Mouse (Mus musculus) liver, adult 2 months (tissue): ENCODE results near the gene Ubr7. TPM values are rescaled to one million over a fixed set of nuclear protein-coding genes. Genes with fewer than 3 reads are reported as not detected.
A peak's percentile ranks its signal among the peaks of the same experiment; 100 is the strongest.

Experiments
- DNase-seq: peaks from one replicate; pipeline ENCODE4 v3.0.0-alpha.2; 2011; ENCODE audit warnings: low read depth, low spot score; ENCODE audit errors: extremely low read depth
- H3K27ac ChIP-seq: fragments of 200-500 bp; replicated peaks from 2 replicates; pipeline ENCODE4 v1.5.1; 2012; ENCODE audit warnings: low read depth, mild to moderate bottlenecking, control low read depth, inconsistent platforms, low read length; ENCODE audit not compliant: insufficient read depth
- H3K27me3 ChIP-seq: fragments of 200-500 bp; 2 replicates; pipeline ENCODE4 v1.6.1; 2012; ENCODE audit warnings: mild to moderate bottlenecking, moderate library complexity, low read length, inconsistent platforms; ENCODE audit not compliant: control insufficient read depth, insufficient read depth
- H3K36me3 ChIP-seq: fragments of 200-500 bp; 2 replicates; pipeline ENCODE4 v1.6.1; 2012; ENCODE audit warnings: low read length, inconsistent platforms; ENCODE audit not compliant: control insufficient read depth, insufficient read depth
- H3K4me1 ChIP-seq: fragments of 200-500 bp; 2 replicates; pipeline ENCODE4 v1.6.1; 2011; ENCODE audit warnings: low read length; ENCODE audit not compliant: control insufficient read depth, insufficient read depth
- H3K4me3 ChIP-seq: fragments of 200-500 bp; 2 replicates; pipeline ENCODE4 v1.5.1; 2011; ENCODE audit warnings: low read depth, mild to moderate bottlenecking, control low read depth, low read length, moderate library complexity; ENCODE audit not compliant: insufficient read depth
- H3K79me2 ChIP-seq: fragments of 200-500 bp; 2 replicates; pipeline ENCODE4 v1.6.1; 2012; ENCODE audit warnings: inconsistent platforms, mild to moderate bottlenecking, low read length, moderate library complexity; ENCODE audit not compliant: control insufficient read depth, insufficient read depth
- H3K9ac ChIP-seq: fragments of 200-500 bp; 2 replicates; pipeline ENCODE4 v1.6.1; 2012; ENCODE audit warnings: low read depth, mild to moderate bottlenecking, control low read depth, inconsistent platforms, low read length
- CTCF ChIP-seq: fragments of 200-500 bp; IDR thresholded peaks from 2 replicates; pipeline ENCODE4 v1.5.1; 2011; ENCODE audit warnings: low read depth, low read length, control low read depth
- POLR2A ChIP-seq: fragments of 200-500 bp; IDR thresholded peaks from 2 replicates; pipeline ENCODE4 v1.6.1; 2011; ENCODE audit warnings: low read length, control low read depth; ENCODE audit not compliant: insufficient read depth; ENCODE audit errors: extremely low read depth
- WGBS: fragments of 180-500 bp; shearing (Covaris S2); methylation state at CpG from one replicate; pipeline ENCODE4 v1.1.7; 2018; 5-methylcytosine and 5-hydroxymethylcytosine counted together
- polyA plus RNA-seq: library from polyadenylated mRNA; depleted of rRNA; stranded (reverse); fragments of >200 nt; gene quantifications from 2 replicates; pipeline ENCODE4 v1.2.3, GENCODE M21; 2012
- total RNA-seq: library from RNA; depleted of rRNA; stranded (reverse); fragments of >200 nt; gene quantifications from 2 replicates; pipeline ENCODE4 v1.2.3, GENCODE M21; 2014

Ubr7 gene
- total and polyA plus RNA-seq, 2 experiments: 6.0 to 15.3 TPM

GRCm38 (mm10) chr12:102771601-102772000 is 13.8 kb downstream of the Ubr7 start:
- WGBS: 91% methylated on average over 8 of the region's 8 CpGs
- peaks cover 52% of the 10 kb centered on the region for H3K36me3 ChIP-seq
- no peak for TF ChIP-seq POLR2A

DNA sequence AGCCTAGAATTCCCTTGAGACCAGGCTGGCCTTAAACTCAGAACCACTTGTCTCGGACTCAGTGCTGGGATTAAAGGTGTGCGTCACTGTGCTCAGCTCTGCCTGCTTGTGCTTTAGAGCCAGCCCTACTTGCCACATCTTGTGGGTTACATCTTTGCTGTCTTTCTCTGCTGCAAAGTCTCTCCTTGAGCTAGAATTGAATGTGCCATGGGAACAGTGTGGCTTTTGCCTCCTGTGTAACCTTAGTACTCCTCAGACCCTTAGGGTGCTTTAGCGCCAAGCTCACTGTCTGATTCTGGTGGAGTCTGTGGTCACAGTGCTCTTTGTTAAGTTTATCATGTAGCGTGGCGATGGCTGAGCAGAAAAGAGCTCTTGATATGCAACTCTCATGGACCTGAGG is 14.9 kb downstream of the Ubr7 start:
- Histone ChIP-seq H3K79me2 (no peaks in the 10 kb centered on the region), H3K27me3 (no peaks in the 10 kb centered on the region), H3K27ac (no peak overlapping the region), H3K9ac (no peak overlapping the region), H3K4me1 (no peaks in the 10 kb centered on the region), H3K4me3 (no peak overlapping the region), H3K36me3 (peaks cover 47% of the 10 kb centered on the region)
- no peak for DNase-seq
- over 99% methylated on average over 5 of the region's 5 CpGs for WGBS
- TF ChIP-seq POLR2A (no peak), CTCF (no peak)

More at GRCm38 (mm10) chr12:102771601-102772000, 13.8 kb downstream of the Ubr7 start:
- H3K9ac ChIP-seq: no peak overlapping the region
- H3K27ac ChIP-seq: no peak overlapping the region
- no peaks in the 10 kb centered on the region for H3K4me1 ChIP-seq
- no peak overlapping the region for H3K4me3 ChIP-seq
- no peaks in the 10 kb centered on the region for H3K79me2 ChIP-seq
- no peaks in the 10 kb centered on the region for H3K27me3 ChIP-seq
- DNase-seq: no peak

DNA sequence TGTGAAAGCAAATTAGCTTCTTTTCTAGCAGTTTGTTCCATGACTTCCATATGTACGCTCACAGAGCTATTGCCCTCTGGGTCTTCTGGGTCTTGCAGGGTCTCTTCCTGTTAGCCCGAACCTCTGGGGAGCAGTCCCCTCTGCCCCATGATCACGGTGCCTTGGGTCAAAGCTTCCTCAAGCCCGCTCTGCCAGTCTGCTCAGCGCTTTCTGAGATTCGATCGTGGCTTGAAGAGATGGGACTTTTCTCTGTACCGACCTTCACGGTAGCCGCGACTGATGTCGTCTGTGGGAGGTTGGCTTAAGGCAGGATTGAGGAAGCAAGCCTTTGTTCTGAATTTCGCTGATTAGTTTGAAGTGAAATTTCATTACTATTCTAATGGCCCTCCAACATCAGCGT is 18.3 kb downstream of the Ubr7 start:
- no peaks in the 10 kb centered on the region for H3K27me3 ChIP-seq
- H3K79me2 ChIP-seq: no peaks in the 10 kb centered on the region
- 91% methylated on average over 14 of the region's 14 CpGs for WGBS
- H3K27ac ChIP-seq: no peak overlapping the region
- no peak for TF ChIP-seq CTCF
- no peak for TF ChIP-seq POLR2A
- H3K36me3 ChIP-seq: peaks cover 22% of the 10 kb centered on the region
- H3K4me3 ChIP-seq: no peak overlapping the region
- no peak for DNase-seq
- H3K4me1 ChIP-seq: no peaks in the 10 kb centered on the region
- H3K9ac ChIP-seq: no peak overlapping the region

DNA sequence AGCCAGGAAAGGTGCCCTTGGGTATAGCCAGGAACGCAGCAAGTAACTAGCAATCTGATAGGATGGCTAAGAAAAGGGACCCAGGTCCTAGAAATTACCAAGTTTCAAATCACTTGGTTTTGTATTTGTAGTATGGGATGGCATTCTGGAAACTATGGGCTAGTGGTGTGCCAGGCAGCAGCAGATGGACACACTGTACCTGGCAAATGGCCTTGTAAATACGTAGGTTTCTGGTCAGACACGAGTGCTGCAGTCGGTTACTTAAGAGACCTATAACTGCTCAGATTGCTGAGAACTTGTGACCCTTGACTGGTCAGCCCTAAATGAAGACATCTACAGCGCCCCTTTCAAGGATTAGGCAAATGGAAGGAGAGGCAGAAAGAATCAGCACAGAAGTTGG is 20.4 kb downstream of the Ubr7 start:
- H3K27me3 ChIP-seq: no peaks in the 10 kb centered on the region
- WGBS: 88% methylated on average over 5 of the region's 5 CpGs
- H3K9ac ChIP-seq: no peak overlapping the region
- H3K4me3 ChIP-seq: no peak overlapping the region
- peaks cover 15% of the 10 kb centered on the region for H3K36me3 ChIP-seq
- DNase-seq: no peak
- H3K4me1 ChIP-seq: no peaks in the 10 kb centered on the region
- no peaks in the 10 kb centered on the region for H3K79me2 ChIP-seq
- no peak for TF ChIP-seq CTCF
- TF ChIP-seq POLR2A: no peak
- H3K27ac ChIP-seq: no peak overlapping the region

DNA sequence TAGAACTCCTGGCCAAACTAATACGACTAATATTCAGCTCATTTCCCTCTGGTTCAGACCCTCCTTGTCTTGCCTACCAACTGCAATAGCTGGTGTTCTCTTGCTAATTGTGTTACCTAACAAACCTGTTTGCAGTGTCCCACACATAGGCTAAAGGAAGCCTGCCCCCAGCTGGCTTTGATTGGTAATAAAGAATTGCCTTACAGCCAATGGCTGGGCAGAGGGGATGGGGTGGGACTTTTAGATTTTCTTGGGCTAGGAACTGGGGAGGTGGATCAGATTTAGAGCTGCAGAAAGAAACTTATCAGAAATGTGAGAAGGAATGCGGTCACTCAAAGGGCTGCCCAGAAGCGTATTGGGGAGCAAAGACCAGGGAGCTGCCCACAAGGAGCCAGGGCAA is 21.7 kb downstream of the Ubr7 start:
- no peak for DNase-seq
- Histone ChIP-seq H3K79me2 (no peaks in the 10 kb centered on the region), H3K27me3 (no peaks in the 10 kb centered on the region), H3K27ac (no peak overlapping the region), H3K4me1 (no peaks in the 10 kb centered on the region), H3K4me3 (no peak overlapping the region), H3K9ac (no peak overlapping the region), H3K36me3 (peaks cover 15% of the 10 kb centered on the region)
- TF ChIP-seq POLR2A: no peak
- peak; percentile 4; the same call in 1 of the 2 replicates for TF ChIP-seq CTCF
- 59% methylated on average over 3 of the region's 3 CpGs for WGBS

DNA sequence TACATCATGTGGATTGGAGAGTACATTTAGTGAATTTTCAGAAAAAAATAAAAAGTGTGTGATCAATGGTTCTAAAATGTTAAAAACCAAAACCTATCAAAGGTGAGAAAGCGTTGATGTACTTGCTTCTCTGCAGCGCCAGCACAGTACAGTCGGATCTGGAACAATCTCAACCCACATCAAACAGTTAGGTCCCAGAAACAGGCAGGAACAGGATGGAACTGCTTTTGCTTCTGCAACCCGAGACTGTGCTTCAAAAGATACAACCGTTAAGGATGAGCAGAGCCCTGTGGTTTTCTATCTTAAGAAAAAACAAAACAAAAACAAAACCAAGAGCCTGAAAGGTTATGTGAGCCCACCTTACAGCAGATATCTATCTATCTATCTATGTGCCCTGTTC is 25.1 kb downstream of the Ubr7 start:
- Histone ChIP-seq H3K27me3 (no peaks in the 10 kb centered on the region), H3K4me3 (no peak overlapping the region), H3K27ac (no peak overlapping the region), H3K9ac (no peak overlapping the region), H3K36me3 (peaks cover 27% of the 10 kb centered on the region), H3K79me2 (no peaks in the 10 kb centered on the region), H3K4me1 (no peaks in the 10 kb centered on the region)
- TF ChIP-seq POLR2A: no peak
- no peak for TF ChIP-seq CTCF
- DNase-seq: no peak
- WGBS: 94% methylated on average over 5 of the region's 5 CpGs
